Mouse (Mus musculus) testis, adult 2 months (tissue): ENCODE measurements at regions not wholly inside any gene's neighbourhood (a gene's known extent, or its start where the extent isn't known, plus 50 kb on each side); places are given as distances from the start of the nearest gene placed in this dataset.

Experiments
- H3K27ac ChIP-seq: fragments of 200-500 bp; 2 replicates; pipeline ENCODE4 v1.5.1; 2012; ENCODE audit warnings: low read depth, low read length; ENCODE audit not compliant: control insufficient read depth, insufficient read depth
- H3K27me3 ChIP-seq: fragments of 200-500 bp; 2 replicates; pipeline ENCODE4 v1.6.1; 2012; ENCODE audit warnings: mild to moderate bottlenecking, low read length, moderate library complexity; ENCODE audit not compliant: control insufficient read depth, insufficient read depth
- H3K36me3 ChIP-seq: fragments of 200-500 bp; 2 replicates; pipeline ENCODE4 v1.6.1; 2012; ENCODE audit warnings: mild to moderate bottlenecking, low read length; ENCODE audit not compliant: control insufficient read depth, insufficient read depth
- H3K4me1 ChIP-seq: fragments of 200-500 bp; 2 replicates; pipeline ENCODE4 v1.6.1; 2012; ENCODE audit warnings: low read length; ENCODE audit not compliant: control insufficient read depth, insufficient read depth
- H3K4me3 ChIP-seq: fragments of 200-500 bp; 2 replicates; pipeline ENCODE4 v1.5.1; 2012; ENCODE audit warnings: low read depth, mild to moderate bottlenecking, low read length, moderate library complexity, mixed read lengths; ENCODE audit not compliant: control insufficient read depth
- CTCF ChIP-seq: fragments of 200-500 bp; IDR thresholded peaks from 2 replicates; pipeline ENCODE4 v1.5.1; 2012; ENCODE audit warnings: low read depth, mild to moderate bottlenecking, inconsistent platforms, low read length, moderate library complexity; ENCODE audit not compliant: control insufficient read depth, insufficient read depth, insufficient replicate concordance
- POLR2A ChIP-seq: fragments of 200-500 bp; IDR thresholded peaks from 2 replicates; pipeline ENCODE4 v1.6.1; 2012; ENCODE audit warnings: low read depth, mild to moderate bottlenecking, inconsistent platforms, low read length, moderate library complexity; ENCODE audit not compliant: control insufficient read depth

DNA sequence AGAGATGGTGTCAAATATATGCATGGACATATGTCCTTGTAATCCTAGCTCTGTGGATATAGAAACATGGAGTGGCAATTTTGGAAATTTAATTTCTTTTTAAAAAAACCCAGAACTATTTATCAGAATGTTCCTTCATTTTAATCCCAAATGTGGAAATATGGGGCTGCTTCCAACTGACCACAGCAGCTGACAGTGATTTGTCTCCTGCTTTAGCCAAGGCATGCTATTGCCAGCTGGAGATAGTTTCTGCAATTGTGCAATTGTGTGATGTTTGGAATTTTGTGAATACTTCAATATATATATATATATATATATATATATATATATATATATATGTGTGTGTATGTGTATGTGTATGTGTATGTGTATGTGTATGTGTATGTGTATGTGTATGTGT, 629.7 kb upstream of the Slc8a1 start:
- Histone ChIP-seq H3K27ac (no peak overlapping the region), H3K4me3 (no peak overlapping the region), H3K36me3 (no peaks in the 10 kb centered on the region), H3K27me3 (no peaks in the 10 kb centered on the region), H3K4me1 (no peaks in the 10 kb centered on the region)
- TF ChIP-seq POLR2A: no peak
- no peak for TF ChIP-seq CTCF

DNA sequence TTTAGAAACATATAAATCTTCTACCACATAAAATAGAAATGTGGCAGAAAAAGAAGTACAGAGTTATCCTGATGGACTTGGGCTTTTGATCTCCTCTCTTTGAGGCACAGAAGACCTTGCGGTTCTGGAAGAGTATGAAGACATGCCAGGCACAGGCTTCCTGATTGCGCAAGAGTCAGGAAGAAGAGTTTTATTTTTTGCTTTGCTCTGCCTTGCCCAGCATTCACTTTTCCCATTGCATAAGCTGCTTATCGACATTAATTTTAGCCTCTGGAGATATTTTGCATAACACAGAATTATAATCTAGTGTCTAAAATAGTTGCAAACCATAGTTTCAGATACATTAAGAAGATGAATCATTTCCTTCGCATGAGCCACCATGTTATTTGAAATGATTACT, 627.8 kb upstream of the Slc8a1 start:
- Histone ChIP-seq H3K36me3 (no peaks in the 10 kb centered on the region), H3K27me3 (no peaks in the 10 kb centered on the region), H3K4me1 (no peaks in the 10 kb centered on the region), H3K27ac (no peak overlapping the region), H3K4me3 (no peak overlapping the region)
- TF ChIP-seq CTCF (no peak), POLR2A (no peak)

DNA sequence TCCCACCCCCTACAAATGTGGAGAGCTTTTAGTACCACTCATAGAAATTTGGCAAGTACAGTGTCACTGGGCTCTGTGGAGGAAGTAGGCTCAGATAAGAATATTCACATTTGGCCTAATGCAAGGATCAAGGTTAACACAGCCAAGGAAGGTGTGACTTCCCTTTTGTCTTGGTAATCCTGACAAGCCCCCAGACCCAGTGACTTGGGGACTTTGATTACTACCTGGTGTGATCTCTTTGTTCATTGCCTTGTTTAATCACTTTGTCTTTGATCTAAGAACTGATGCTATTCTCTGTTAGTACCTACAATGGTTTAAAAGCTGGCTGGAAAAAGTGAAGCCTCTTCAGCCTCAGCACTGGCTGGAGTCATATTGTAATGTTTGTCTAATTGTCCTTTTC, 610.5 kb upstream of the Slc8a1 start:
- no peak for TF ChIP-seq CTCF
- no peak for TF ChIP-seq POLR2A
- Histone ChIP-seq H3K27ac (no peak overlapping the region), H3K36me3 (no peaks in the 10 kb centered on the region), H3K4me1 (no peaks in the 10 kb centered on the region), H3K27me3 (no peaks in the 10 kb centered on the region), H3K4me3 (no peak overlapping the region)

DNA sequence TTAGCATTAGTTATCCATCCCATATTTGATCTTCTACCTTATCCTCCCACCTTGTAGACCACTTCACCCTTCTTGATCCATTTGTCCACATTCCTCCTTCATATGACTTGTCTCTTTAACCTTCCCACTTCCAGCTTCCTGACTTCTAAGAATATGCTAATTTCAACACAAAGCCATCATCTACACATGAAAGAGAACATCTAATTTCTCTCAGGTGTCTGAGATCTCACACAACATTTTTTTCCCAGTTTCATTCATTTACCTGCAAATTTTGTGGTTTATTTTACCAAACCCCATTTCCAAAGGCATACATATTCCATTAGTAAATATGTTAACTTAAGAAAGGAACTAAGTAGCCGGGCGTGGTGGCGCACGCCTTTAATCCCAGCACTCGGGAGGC, 593.3 kb upstream of the Slc8a1 start:
- no peaks in the 10 kb centered on the region for H3K36me3 ChIP-seq
- TF ChIP-seq POLR2A (no peak), CTCF (no peak)
- no peaks in the 10 kb centered on the region for H3K4me1 ChIP-seq
- no peak overlapping the region for H3K4me3 ChIP-seq
- H3K27ac ChIP-seq: no peak overlapping the region
- H3K27me3 ChIP-seq: no peaks in the 10 kb centered on the region

DNA sequence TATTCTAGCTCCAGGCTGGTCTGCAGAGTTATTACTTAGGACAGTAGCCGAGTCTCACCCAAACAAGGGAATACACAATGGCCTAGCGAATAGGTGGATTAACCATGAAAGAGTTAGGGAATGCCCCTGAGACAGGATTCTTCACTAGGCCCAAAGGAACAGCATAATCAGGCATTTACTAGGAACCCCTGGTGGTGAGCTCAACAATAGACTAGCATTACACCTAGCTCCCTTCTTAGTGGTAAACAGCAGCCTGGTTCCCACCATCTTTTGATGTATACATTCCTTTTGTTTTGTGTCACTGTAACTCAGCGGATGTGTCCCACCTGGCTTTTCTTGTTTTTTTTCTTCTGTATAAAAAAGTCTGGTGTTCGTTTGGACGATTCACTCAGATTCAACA, 574.0 kb upstream of the Slc8a1 start:
- H3K4me3 ChIP-seq: no peak overlapping the region
- H3K36me3 ChIP-seq: no peaks in the 10 kb centered on the region
- no peak for TF ChIP-seq POLR2A
- TF ChIP-seq CTCF: no peak
- H3K27me3 ChIP-seq: no peaks in the 10 kb centered on the region
- no peaks in the 10 kb centered on the region for H3K4me1 ChIP-seq
- H3K27ac ChIP-seq: no peak overlapping the region

DNA sequence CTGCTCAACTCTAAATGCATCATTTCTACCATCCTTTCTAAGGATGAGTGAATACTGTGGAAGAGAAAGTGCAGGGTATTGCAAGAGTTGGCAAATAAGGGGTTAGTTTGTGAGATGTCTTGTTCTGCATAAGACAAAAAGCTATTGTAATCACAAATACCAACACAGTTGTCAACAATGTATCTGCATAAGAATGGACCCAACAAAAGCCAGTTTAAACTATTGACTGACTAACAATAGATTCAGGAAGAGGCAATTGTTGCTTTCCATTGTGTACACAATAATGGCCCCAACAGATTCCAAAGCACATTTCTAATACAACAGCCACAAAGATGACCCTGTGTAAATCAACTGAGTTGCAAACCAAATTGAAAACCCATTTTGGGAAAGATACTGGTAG, 568.2 kb upstream of the Slc8a1 start:
- H3K27me3 ChIP-seq: no peaks in the 10 kb centered on the region
- H3K36me3 ChIP-seq: no peaks in the 10 kb centered on the region
- no peak overlapping the region for H3K27ac ChIP-seq
- H3K4me1 ChIP-seq: no peaks in the 10 kb centered on the region
- no peak overlapping the region for H3K4me3 ChIP-seq
- TF ChIP-seq CTCF (no peak), POLR2A (no peak)

DNA sequence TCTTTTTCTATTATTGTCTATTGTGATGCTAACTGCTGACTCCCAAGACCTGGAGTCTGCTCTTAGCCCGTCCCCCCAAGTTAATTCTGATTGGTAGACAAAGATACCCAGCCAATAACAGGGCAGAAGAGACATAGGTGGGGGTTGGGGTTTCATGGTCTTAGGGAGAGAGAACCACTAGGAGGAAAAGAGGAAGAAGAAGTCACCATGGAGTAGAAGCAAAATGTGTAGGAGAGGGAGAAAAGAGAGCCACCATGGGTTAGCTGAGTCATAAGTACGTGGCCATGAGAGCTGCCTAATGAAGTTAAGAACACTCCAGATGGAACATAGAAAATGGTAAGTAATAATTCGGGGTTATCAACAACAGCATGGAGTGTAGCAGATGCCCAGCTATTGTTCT, 539.6 kb upstream of the Slc8a1 start:
- TF ChIP-seq POLR2A: no peak
- no peak for TF ChIP-seq CTCF
- no peak overlapping the region for H3K27ac ChIP-seq
- no peaks in the 10 kb centered on the region for H3K36me3 ChIP-seq
- H3K27me3 ChIP-seq: no peaks in the 10 kb centered on the region
- no peak overlapping the region for H3K4me3 ChIP-seq
- no peaks in the 10 kb centered on the region for H3K4me1 ChIP-seq

DNA sequence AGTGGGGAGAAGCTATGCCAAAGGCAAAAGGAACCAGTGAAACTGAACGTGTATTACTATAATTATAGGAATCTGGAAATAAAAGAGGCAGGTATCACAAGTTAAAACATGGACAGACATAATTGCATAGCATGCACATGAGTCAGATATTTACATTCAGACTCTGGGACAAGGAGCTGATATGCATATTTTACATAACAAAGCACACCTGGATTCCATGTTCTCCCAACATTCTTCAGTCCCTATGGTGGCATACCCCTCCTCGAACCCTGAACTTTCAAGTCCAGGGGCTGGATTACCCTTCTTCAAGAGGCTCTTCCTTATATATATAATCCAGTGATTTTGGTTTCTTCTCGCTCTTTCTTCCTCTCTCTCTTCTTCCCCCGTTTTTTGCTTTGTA, 535.8 kb upstream of the Slc8a1 start:
- Histone ChIP-seq H3K4me1 (no peaks in the 10 kb centered on the region), H3K27ac (no peak overlapping the region), H3K36me3 (no peaks in the 10 kb centered on the region), H3K4me3 (no peak overlapping the region), H3K27me3 (no peaks in the 10 kb centered on the region)
- no peak for TF ChIP-seq CTCF
- TF ChIP-seq POLR2A: no peak
